Mouse (Mus musculus) layer of hippocampus, postnatal 14 days (tissue): ENCODE results near the gene Arid1b. TPM values are rescaled to one million over a fixed set of nuclear protein-coding genes. Genes with fewer than 3 reads are reported as not detected.

Source experiments
- DNase-seq, 2 experiments: peaks; one replicate each; pipeline ENCODE4 v3.0.0; 2021 to 2022; ENCODE audit warnings: low spot score in 2 of 2, mixed read lengths in 1 of 2
- total RNA-seq, 2 experiments: library from RNA; stranded (reverse); gene quantifications; 2 replicates each; pipeline ENCODE4 v1.2.3; 2021

Arid1b gene
- total RNA-seq, 2 experiments from 2014 or later: 83.5 to 95.2 TPM

- no peak for DNase-seq
Measured at GRCm38 (mm10) chr17:5053201-5053600, 59.1 kb downstream of the Arid1b start.

GRCm38 (mm10) chr17:5055412-5055811, 61.3 kb downstream of the Arid1b start:
- no peak for DNase-seq

- DNase-seq: no peak
Measured at GRCm38 (mm10) chr17:5056654-5057053, 62.5 kb downstream of the Arid1b start.

GRCm38 (mm10) chr17:5057286-5057685, 63.2 kb downstream of the Arid1b start:
- no peak for DNase-seq

- no peak for DNase-seq
Measured at GRCm38 (mm10) chr17:5057944-5058720, 64.0 kb downstream of the Arid1b start.

- no peak for DNase-seq
Measured at GRCm38 (mm10) chr17:5059092-5059601, 65.0 kb downstream of the Arid1b start.

- DNase-seq: no peak
Measured at GRCm38 (mm10) chr17:5060515-5061084, 66.5 kb downstream of the Arid1b start.

GRCm38 (mm10) chr17:5061183-5061582, 67.1 kb downstream of the Arid1b start:
- DNase-seq: no peak

- DNase-seq: no peak
Measured at GRCm38 (mm10) chr17:5061593-5061992, 67.5 kb downstream of the Arid1b start.

- DNase-seq: no peak
Measured at GRCm38 (mm10) chr17:5063471-5064176, 69.5 kb downstream of the Arid1b start.

GRCm38 (mm10) chr17:5064777-5065176, 70.6 kb downstream of the Arid1b start:
- DNase-seq: no peak

- DNase-seq: peak in 1 of 2 experiments; percentile 71
Measured at GRCm38 (mm10) chr17:5065270-5065669, 71.1 kb downstream of the Arid1b start.

GRCm38 (mm10) chr17:5066835-5067234, 72.7 kb downstream of the Arid1b start:
- DNase-seq: no peak

- DNase-seq: peak in 1 of 2 experiments; percentile 54
Measured at GRCm38 (mm10) chr17:5067264-5067663, 73.1 kb downstream of the Arid1b start.

GRCm38 (mm10) chr17:5070399-5070798, 76.3 kb downstream of the Arid1b start:
- no peak for DNase-seq

GRCm38 (mm10) chr17:5072539-5072938, 78.4 kb downstream of the Arid1b start:
- no peak for DNase-seq

- DNase-seq: no peak
Measured at GRCm38 (mm10) chr17:5074752-5075506, 80.8 kb downstream of the Arid1b start.

GRCm38 (mm10) chr17:5077996-5078395, 83.9 kb downstream of the Arid1b start:
- DNase-seq: no peak

GRCm38 (mm10) chr17:5078576-5078975, 84.4 kb downstream of the Arid1b start:
- DNase-seq: no peak

- DNase-seq: no peak
Measured at GRCm38 (mm10) chr17:5080884-5081419, 86.8 kb downstream of the Arid1b start.

- no peak for DNase-seq
Measured at GRCm38 (mm10) chr17:5082274-5082673, 88.1 kb downstream of the Arid1b start.
